Mouse (Mus musculus): ENCODE results near the gene Usp5. TPM values are rescaled to one million over a fixed set of nuclear protein-coding genes. Genes with fewer than 3 reads are reported as not detected.

The Usp5 gene
- total and polyA plus RNA-seq, 2 experiments from 2014 or later, result 191 to 215 TPM

- Histone ChIP-seq H3K4me2 (ENCODE audit: low read depth) (peak overlapping the region; percentile 76), H3K27ac (ENCODE audit: low read depth, low read length) (peak overlapping the region; percentile 47; the same call in 1 of the 2 replicates), H3K4me3 (ENCODE audit: low read depth, low read length) (peak overlapping the region; percentile 54), H3K4me1 (ENCODE audit: insufficient read depth) (0 out of 2 replicates have a peak, but pooled peaks cover 5% of the 10 kb centered on the region), H3K36me3 (ENCODE audit: insufficient read depth) (no peaks in the 10 kb centered on the region; the same call in 1 of the 2 replicates), H3K27me3 (ENCODE audit: insufficient read depth, low read length) (no peaks in the 10 kb centered on the region), H3K9ac (peak overlapping the region; percentile 67), H3K9me3 (ENCODE audit: low read length) (no peaks in the 10 kb centered on the region)
- ATAC-seq, result no peak
- 70% methylated on average over 7 of the region's 7 CpGs for WGBS
- TF ChIP-seq CTCF (IDR thresholded peaks at IDR 0.05; ENCODE audit: low read depth), result no peak
- no peak for DNase-seq
Measured at GRCm38 (mm10) chr6:124770013-124770412, 59.3 kb downstream of the Usp5 start.

GRCm38 (mm10) chr6:124769101-124769765 lies 60.1 kb downstream of the Usp5 start, which contains the start of gene Eno2:
Gene Eno2, minus strand, starts transcription at chr6:124769673.
- TF ChIP-seq CTCF (IDR thresholded peaks at IDR 0.05; ENCODE audit: low read depth), result no peak
- H3K9ac ChIP-seq, result peak within 1 kb of the TSS; percentile 67
- no peaks in the 10 kb centered on the region for H3K27me3 ChIP-seq (ENCODE audit: insufficient read depth, low read length)
- H3K36me3 ChIP-seq (ENCODE audit: insufficient read depth), result no peaks in the 10 kb centered on the region; the same call in 1 of the 2 replicates
- DNase-seq, result peak; percentile 87
- H3K4me3 ChIP-seq (ENCODE audit: low read depth, low read length), result peak within 1 kb of the TSS; percentile 54
- H3K4me2 ChIP-seq (ENCODE audit: low read depth), result peak within 1 kb of the TSS; percentile 76
- peak; percentile 94 for ATAC-seq
- WGBS, result 1% methylated on average over 50 of the region's 54 CpGs
- H3K9me3 ChIP-seq (ENCODE audit: low read length), result no peaks in the 10 kb centered on the region
- H3K4me1 ChIP-seq (ENCODE audit: insufficient read depth), result 0 out of 2 replicates have a peak, but pooled peaks cover 5% of the 10 kb centered on the region
- H3K27ac ChIP-seq (ENCODE audit: low read depth, low read length), result peak within 1 kb of the TSS; percentile 47

- peak; percentile 16; the same call in 1 of the 2 replicates for ATAC-seq
- H3K9ac ChIP-seq, result peak overlapping the region; percentile 67
- peak overlapping the region; percentile 54 for H3K4me3 ChIP-seq (ENCODE audit: low read depth, low read length)
- WGBS, result 11% methylated on average over 9 of the region's 9 CpGs
- H3K36me3 ChIP-seq (ENCODE audit: insufficient read depth), result no peaks in the 10 kb centered on the region; the same call in 1 of the 2 replicates
- H3K4me1 ChIP-seq (ENCODE audit: insufficient read depth), result 0 out of 2 replicates have a peak, but pooled peaks cover 5% of the 10 kb centered on the region
- peak overlapping the region; percentile 76 for H3K4me2 ChIP-seq (ENCODE audit: low read depth)
- peak overlapping the region; percentile 47 for H3K27ac ChIP-seq (ENCODE audit: low read depth, low read length)
- no peaks in the 10 kb centered on the region for H3K9me3 ChIP-seq (ENCODE audit: low read length)
- no peak for TF ChIP-seq CTCF (IDR thresholded peaks at IDR 0.05; ENCODE audit: low read depth)
- H3K27me3 ChIP-seq (ENCODE audit: insufficient read depth, low read length), result no peaks in the 10 kb centered on the region
- DNase-seq, result no peak
Measured at GRCm38 (mm10) chr6:124768704-124769044, 60.6 kb downstream of the Usp5 start.

GRCm38 (mm10) chr6:124767920-124768703 lies 61.2 kb downstream of the Usp5 start:
- H3K4me1 ChIP-seq (ENCODE audit: insufficient read depth), result 0 out of 2 replicates have a peak, but pooled peaks cover 5% of the 10 kb centered on the region
- H3K4me2 ChIP-seq (ENCODE audit: low read depth), result peak overlapping the region; percentile 76
- H3K4me3 ChIP-seq (ENCODE audit: low read depth, low read length), result peak overlapping the region; percentile 54
- H3K27ac ChIP-seq (ENCODE audit: low read depth, low read length), result peak overlapping the region; percentile 40; the same call in 1 of the 2 replicates
- H3K27me3 ChIP-seq (ENCODE audit: insufficient read depth, low read length), result no peaks in the 10 kb centered on the region
- TF ChIP-seq CTCF (IDR thresholded peaks at IDR 0.05; ENCODE audit: low read depth), result no peak
- peak overlapping the region; percentile 67 for H3K9ac ChIP-seq
- DNase-seq, result no peak
- no peaks in the 10 kb centered on the region; the same call in 1 of the 2 replicates for H3K36me3 ChIP-seq (ENCODE audit: insufficient read depth)
- 0 out of 2 replicates have a peak, but pooled peaks have one; percentile 12 for ATAC-seq
- WGBS, result 26% methylated on average over 19 of the region's 19 CpGs
- H3K9me3 ChIP-seq (ENCODE audit: low read length), result no peaks in the 10 kb centered on the region

- H3K4me1 ChIP-seq (ENCODE audit: insufficient read depth), result 0 out of 2 replicates have a peak, but pooled peaks cover 5% of the 10 kb centered on the region
- DNase-seq (no peak), ATAC-seq (no peak)
- peak overlapping the region; percentile 40; the same call in 1 of the 2 replicates for H3K27ac ChIP-seq (ENCODE audit: low read depth, low read length)
- 0 out of 2 replicates have a peak overlapping the region, but pooled peaks have one; percentile 33 for H3K9ac ChIP-seq
- H3K36me3 ChIP-seq (ENCODE audit: insufficient read depth), result peaks cover 5% of the 10 kb centered on the region; the same call in 1 of the 2 replicates
- no peaks in the 10 kb centered on the region for H3K9me3 ChIP-seq (ENCODE audit: low read length)
- no peaks in the 10 kb centered on the region for H3K27me3 ChIP-seq (ENCODE audit: insufficient read depth, low read length)
- TF ChIP-seq CTCF (IDR thresholded peaks at IDR 0.05; ENCODE audit: low read depth), result no peak
- H3K4me3 ChIP-seq (ENCODE audit: low read depth, low read length), result no peak overlapping the region
- WGBS, result 44% methylated on average over 4 of the region's 4 CpGs
- peak overlapping the region; percentile 76 for H3K4me2 ChIP-seq (ENCODE audit: low read depth)
Measured at GRCm38 (mm10) chr6:124767536-124767919, 61.8 kb downstream of the Usp5 start.

- Histone ChIP-seq H3K4me1 (ENCODE audit: insufficient read depth) (0 out of 2 replicates have a peak, but pooled peaks cover 5% of the 10 kb centered on the region), H3K4me3 (ENCODE audit: low read depth, low read length) (no peak overlapping the region), H3K36me3 (ENCODE audit: insufficient read depth) (peaks cover 5% of the 10 kb centered on the region; the same call in 1 of the 2 replicates), H3K9ac (no peak overlapping the region), H3K27ac (ENCODE audit: low read depth, low read length) (no peak overlapping the region), H3K4me2 (ENCODE audit: low read depth) (no peak overlapping the region), H3K27me3 (ENCODE audit: insufficient read depth, low read length) (no peaks in the 10 kb centered on the region), H3K9me3 (ENCODE audit: low read length) (no peaks in the 10 kb centered on the region)
- 81% methylated on average over 7 of the region's 7 CpGs for WGBS
- TF ChIP-seq CTCF (IDR thresholded peaks at IDR 0.05; ENCODE audit: low read depth), result no peak
- no peak for ATAC-seq
- no peak for DNase-seq
Measured at GRCm38 (mm10) chr6:124765951-124766350, 63.3 kb downstream of the Usp5 start.

Other genes with a start within 250 kb of the Usp5 start
- 0.15 and 0.19 TPM in 2 replicates for gene C1s2, start 193.4 kb downstream of the Usp5 start, total RNA-seq (2014; rRNA removed)
- 0.17 and 0.18 TPM in 2 replicates for gene C1s2, start 193.4 kb downstream of the Usp5 start, polyA plus RNA-seq (2015; fragmentation: Nextera tagmentation; extraction: Ambion mirVana)
- 27.6 and 35.6 TPM in 2 replicates for gene Lpcat3, start 166.5 kb downstream of the Usp5 start, total RNA-seq (2014; rRNA removed)
- gene Lpcat3, start 166.5 kb downstream of the Usp5 start, polyA plus RNA-seq (2015; fragmentation: Nextera tagmentation; extraction: Ambion mirVana), result 34.3 and 41.3 TPM in 2 replicates
- 105 TPM in 2 replicates for gene Emg1, start 117.3 kb downstream of the Usp5 start, total RNA-seq (2014; rRNA removed)
- 96.2 and 116 TPM in 2 replicates for gene Emg1, start 117.3 kb downstream of the Usp5 start, polyA plus RNA-seq (2015; fragmentation: Nextera tagmentation; extraction: Ambion mirVana)
- gene Phb2, start 117.1 kb downstream of the Usp5 start, total RNA-seq (2014; rRNA removed), result 200 and 215 TPM in 2 replicates
- gene Phb2, start 117.1 kb downstream of the Usp5 start, polyA plus RNA-seq (2015; fragmentation: Nextera tagmentation; extraction: Ambion mirVana), result 271 TPM in 2 replicates
- 2.2 and 2.9 TPM in 2 replicates for gene Ptpn6, start 90.8 kb downstream of the Usp5 start, total RNA-seq (2014; rRNA removed)
- 3.6 and 3.8 TPM in 2 replicates for gene Ptpn6, start 90.8 kb downstream of the Usp5 start, polyA plus RNA-seq (2015; fragmentation: Nextera tagmentation; extraction: Ambion mirVana)
- 257 and 314 TPM in 2 replicates for gene Grcc10, start 88.1 kb downstream of the Usp5 start, total RNA-seq (2014; rRNA removed)
- 699 and 862 TPM in 2 replicates for gene Grcc10, start 88.1 kb downstream of the Usp5 start, polyA plus RNA-seq (2015; fragmentation: Nextera tagmentation; extraction: Ambion mirVana)
- not detected in 2 replicates for gene Gm45234, start 73.5 kb downstream of the Usp5 start, total RNA-seq (2014; rRNA removed)
- gene Gm45234, start 73.5 kb downstream of the Usp5 start, polyA plus RNA-seq (2015; fragmentation: Nextera tagmentation; extraction: Ambion mirVana), result 0.11 TPM in 1 of 2 replicates, not detected in the other
- gene Atn1, start 73.0 kb downstream of the Usp5 start, total RNA-seq (2014; rRNA removed), result 15.0 and 16.7 TPM in 2 replicates
- 19.3 and 24.2 TPM in 2 replicates for gene Atn1, start 73.0 kb downstream of the Usp5 start, polyA plus RNA-seq (2015; fragmentation: Nextera tagmentation; extraction: Ambion mirVana)
- gene Eno2, start 59.8 kb downstream of the Usp5 start, total RNA-seq (2014; rRNA removed), result 130 and 148 TPM in 2 replicates
- gene Eno2, start 59.8 kb downstream of the Usp5 start, polyA plus RNA-seq (2015; fragmentation: Nextera tagmentation; extraction: Ambion mirVana), result 88.5 and 113 TPM in 2 replicates
- gene Lrrc23, start 49.8 kb downstream of the Usp5 start, total RNA-seq (2014; rRNA removed), result 13.7 and 13.8 TPM in 2 replicates
- gene Lrrc23, start 49.8 kb downstream of the Usp5 start, polyA plus RNA-seq (2015; fragmentation: Nextera tagmentation; extraction: Ambion mirVana), result 9.6 and 14.7 TPM in 2 replicates
- gene Spsb2, start 20.8 kb downstream of the Usp5 start, total RNA-seq (2014; rRNA removed), result 4.3 and 6.0 TPM in 2 replicates
- gene Spsb2, start 20.8 kb downstream of the Usp5 start, polyA plus RNA-seq (2015; fragmentation: Nextera tagmentation; extraction: Ambion mirVana), result 6.8 and 7.0 TPM in 2 replicates
- 332 and 338 TPM in 2 replicates for gene Tpi1, start 15.2 kb downstream of the Usp5 start, total RNA-seq (2014; rRNA removed)
- gene Tpi1, start 15.2 kb downstream of the Usp5 start, polyA plus RNA-seq (2015; fragmentation: Nextera tagmentation; extraction: Ambion mirVana), result 354 and 367 TPM in 2 replicates
- 13.5 and 20.7 TPM in 2 replicates for gene Cdca3, start 63 bp upstream of the Usp5 start, total RNA-seq (2014; rRNA removed)
- 28.5 and 30.5 TPM in 2 replicates for gene Cdca3, start 63 bp upstream of the Usp5 start, polyA plus RNA-seq (2015; fragmentation: Nextera tagmentation; extraction: Ambion mirVana)
- gene Gnb3, start 10.8 kb upstream of the Usp5 start, total RNA-seq (2014; rRNA removed), result 0.90 and 1.8 TPM in 2 replicates
- 0.61 and 1.2 TPM in 2 replicates for gene Gnb3, start 10.8 kb upstream of the Usp5 start, polyA plus RNA-seq (2015; fragmentation: Nextera tagmentation; extraction: Ambion mirVana)
- gene P3h3, start 28.3 kb upstream of the Usp5 start, total RNA-seq (2014; rRNA removed), result 78.8 and 85.7 TPM in 2 replicates
- 6.2 and 9.1 TPM in 2 replicates for gene P3h3, start 28.3 kb upstream of the Usp5 start, polyA plus RNA-seq (2015; fragmentation: Nextera tagmentation; extraction: Ambion mirVana)
- 154 and 160 TPM in 2 replicates for gene Gpr162, start 34.5 kb upstream of the Usp5 start, total RNA-seq (2014; rRNA removed)
- gene Gpr162, start 34.5 kb upstream of the Usp5 start, polyA plus RNA-seq (2015; fragmentation: Nextera tagmentation; extraction: Ambion mirVana), result 30.3 and 38.1 TPM in 2 replicates
- 0.57 and 0.69 TPM in 2 replicates for gene Cd4, start 58.7 kb upstream of the Usp5 start, total RNA-seq (2014; rRNA removed)
- 0.25 and 0.72 TPM in 2 replicates for gene Cd4, start 58.7 kb upstream of the Usp5 start, polyA plus RNA-seq (2015; fragmentation: Nextera tagmentation; extraction: Ambion mirVana)
- 1.9 and 2.4 TPM in 2 replicates for gene Lag3, start 82.2 kb upstream of the Usp5 start, total RNA-seq (2014; rRNA removed)
- gene Lag3, start 82.2 kb upstream of the Usp5 start, polyA plus RNA-seq (2015; fragmentation: Nextera tagmentation; extraction: Ambion mirVana), result 2.6 and 3.9 TPM in 2 replicates
- gene Ptms, start 90.6 kb upstream of the Usp5 start, total RNA-seq (2014; rRNA removed), result 722 and 784 TPM in 2 replicates
- 1,090 and 1,099 TPM in 2 replicates for gene Ptms, start 90.6 kb upstream of the Usp5 start, polyA plus RNA-seq (2015; fragmentation: Nextera tagmentation; extraction: Ambion mirVana)
- gene Mlf2, start 101.9 kb upstream of the Usp5 start, total RNA-seq (2014; rRNA removed), result 432 and 471 TPM in 2 replicates
- gene Mlf2, start 101.9 kb upstream of the Usp5 start, polyA plus RNA-seq (2015; fragmentation: Nextera tagmentation; extraction: Ambion mirVana), result 665 and 718 TPM in 2 replicates
- gene Cops7a, start 136.1 kb upstream of the Usp5 start, total RNA-seq (2014; rRNA removed), result 82.4 and 117 TPM in 2 replicates
- gene Cops7a, start 136.1 kb upstream of the Usp5 start, polyA plus RNA-seq (2015; fragmentation: Nextera tagmentation; extraction: Ambion mirVana), result 87.8 and 93.0 TPM in 2 replicates
- 12.2 and 18.3 TPM in 2 replicates for gene Pianp, start 167.2 kb upstream of the Usp5 start, total RNA-seq (2014; rRNA removed)
- 53.8 and 68.9 TPM in 2 replicates for gene Pianp, start 167.2 kb upstream of the Usp5 start, polyA plus RNA-seq (2015; fragmentation: Nextera tagmentation; extraction: Ambion mirVana)
- 24.7 and 34.5 TPM in 2 replicates for gene Zfp384, start 179.7 kb upstream of the Usp5 start, total RNA-seq (2014; rRNA removed)
- gene Zfp384, start 179.7 kb upstream of the Usp5 start, polyA plus RNA-seq (2015; fragmentation: Nextera tagmentation; extraction: Ambion mirVana), result 7.2 and 8.4 TPM in 2 replicates
- 83.4 and 103 TPM in 2 replicates for gene Ing4, start 210.3 kb upstream of the Usp5 start, total RNA-seq (2014; rRNA removed)
- 102 and 111 TPM in 2 replicates for gene Ing4, start 210.3 kb upstream of the Usp5 start, polyA plus RNA-seq (2015; fragmentation: Nextera tagmentation; extraction: Ambion mirVana)
- gene Acrbp, start 220.2 kb upstream of the Usp5 start, total RNA-seq (2014; rRNA removed), result 11.3 and 12.2 TPM in 2 replicates
- 11.4 and 13.8 TPM in 2 replicates for gene Acrbp, start 220.2 kb upstream of the Usp5 start, polyA plus RNA-seq (2015; fragmentation: Nextera tagmentation; extraction: Ambion mirVana)
- 0.38 and 0.71 TPM in 2 replicates for gene Lpar5, start 238.4 kb upstream of the Usp5 start, total RNA-seq (2014; rRNA removed)
- gene Lpar5, start 238.4 kb upstream of the Usp5 start, polyA plus RNA-seq (2015; fragmentation: Nextera tagmentation; extraction: Ambion mirVana), result 0.59 and 0.61 TPM in 2 replicates